Mouse (Mus musculus) liver, embryonic 14.5 days (tissue): ENCODE data around the gene Il22ra1. TPM values are rescaled to one million over a fixed set of nuclear protein-coding genes. Genes with fewer than 3 reads are reported as not detected.
A peak's percentile ranks its signal among the peaks of the same experiment; 100 is the strongest.

Experiments used
- ATAC-seq: fragments of 200-750 bp; cut with Nextera tagmentation; 2 replicates; pipeline ENCODE4 v1.8.0; 2017; ENCODE audit warnings: moderate number of reproducible peaks, mild to moderate bottlenecking, moderate library complexity; ENCODE audit not compliant: insufficient read depth
- DNase-seq, 3 experiments: peaks; one replicate each; pipeline ENCODE4 v3.0.0-alpha.2; 2012 to 2013; ENCODE audit warnings: low read depth in 3 of 3, low spot score in 3 of 3
- H3K27ac ChIP-seq: fragments of 300-500 bp; sonication (generic); 2 replicates; pipeline ENCODE4 v1.5.1; 2014; ENCODE audit warnings: moderate library complexity, mild to moderate bottlenecking, control low read depth, inconsistent platforms
- H3K27me3 ChIP-seq: fragments of 300-500 bp; sonication (generic); 2 replicates; pipeline ENCODE4 v1.6.1; 2014; ENCODE audit warnings: mild to moderate bottlenecking, low read length, moderate library complexity; ENCODE audit not compliant: control insufficient read depth, insufficient read depth
- H3K36me3 ChIP-seq: fragments of 300-500 bp; sonication (generic); replicated peaks from 2 replicates; pipeline ENCODE4 v1.6.1; 2014; ENCODE audit warnings: low read depth; ENCODE audit not compliant: control insufficient read depth, insufficient read depth
- H3K4me1 ChIP-seq, 2 experiments: fragments of 200-500 bp in 1 of 2; fragments of 300-500 bp in 1 of 2; sonication (generic) in 1 of 2; replicated peaks; 2 replicates each; pipeline ENCODE4 v1.6.1; 2012 to 2014; ENCODE audit warnings: antibody characterized with exemption in 1 of 2, inconsistent platforms in 1 of 2, low read length in 1 of 2; ENCODE audit not compliant: control insufficient read depth in 2 of 2, insufficient read depth in 2 of 2
- H3K4me2 ChIP-seq: fragments of 300-500 bp; sonication (generic); 2 replicates; pipeline ENCODE4 v1.6.1; 2014; ENCODE audit warnings: low read depth, mild to moderate bottlenecking, control low read depth, moderate library complexity
- H3K4me3 ChIP-seq, 2 experiments: fragments of 200-500 bp in 1 of 2; fragments of 300-500 bp in 1 of 2; sonication (generic) in 1 of 2; 2 replicates each; pipeline ENCODE4 v1.5.1; 2012 to 2014; ENCODE audit warnings: low read depth in 2 of 2, low read length in 2 of 2, mild to moderate bottlenecking in 2 of 2, control low read depth in 1 of 2, inconsistent platforms in 1 of 2, moderate library complexity in 1 of 2; ENCODE audit not compliant: insufficient read depth in 1 of 2
- H3K9ac ChIP-seq: fragments of 300-500 bp; sonication (generic); replicated peaks from 2 replicates; pipeline ENCODE4 v1.6.1; 2014; ENCODE audit warnings: mild to moderate bottlenecking, control low read depth, moderate library complexity
- H3K9me3 ChIP-seq: fragments of 300-500 bp; sonication (generic); 2 replicates; pipeline ENCODE4 v1.6.1; 2016; ENCODE audit warnings: low read length, mixed read lengths; ENCODE audit not compliant: control insufficient read depth
- CTCF ChIP-seq: IDR thresholded peaks from 2 replicates; pipeline ENCODE4 v1.5.1; 2016; ENCODE audit warnings: antibody characterized with exemption, low read depth, control low read depth
- EP300 ChIP-seq: IDR thresholded peaks from 2 replicates; pipeline ENCODE4 v1.6.1; 2016; ENCODE audit warnings: antibody characterized with exemption, low read depth
- WGBS: fragments of 180-500 bp; shearing (Covaris S2); extraction: QIAGEN DNeasy Blood & Tissue Kit; methylation state at CpG from one replicate; pipeline ENCODE4 v1.1.7; 2014; ENCODE audit not compliant: insufficient replicate concordance; 5-methylcytosine and 5-hydroxymethylcytosine counted together
- polyA plus RNA-seq, 2 experiments: library from polyadenylated mRNA; depleted of rRNA in 1 of 2; stranded (reverse) in 1 of 2; unstranded in 1 of 2; fragments of >200 nt; fragmentation: Nextera tagmentation in 1 of 2; extraction: Ambion mirVana in 1 of 2; gene quantifications; 2 replicates each; pipeline versions ENCODE4 v1.2.1 to v1.2.3; 2012 to 2014

The Il22ra1 gene
- polyA plus RNA-seq, 2 experiments, result 0.36 to 0.98 TPM

- Histone ChIP-seq H3K9ac (no peak overlapping the region), H3K27ac (no peak overlapping the region), H3K4me3 (no peak overlapping the region), H3K36me3 (no peaks in the 10 kb centered on the region), H3K9me3 (no peaks in the 10 kb centered on the region), H3K4me1 (no peaks in the 10 kb centered on the region; a peak in 1 of 4 replicates), H3K27me3 (no peaks in the 10 kb centered on the region), H3K4me2 (no peak overlapping the region)
- no peak for TF ChIP-seq EP300
- no peak for TF ChIP-seq CTCF
- DNase-seq (no peak), ATAC-seq (no peak)
- 42% methylated on average over 6 of the region's 6 CpGs for WGBS
These were observed 30.9 kb downstream of the Il22ra1 start for GRCm38 (mm10) chr4:135758825-135759224.

GRCm38 (mm10) chr4:135759356-135759976 is 31.5 kb downstream of the Il22ra1 start, which contains the start of gene Myom3:
Gene Myom3 (plus strand): TSS chr4:135759715.
- Histone ChIP-seq H3K27me3 (no peaks in the 10 kb centered on the region), H3K9me3 (no peaks in the 10 kb centered on the region), H3K27ac (no peak within 1 kb of the TSS), H3K9ac (no peak within 1 kb of the TSS), H3K4me2 (no peak within 1 kb of the TSS), H3K36me3 (no peaks in the 10 kb centered on the region), H3K4me3 (no peak within 1 kb of the TSS), H3K4me1 (no peaks in the 10 kb centered on the region; a peak in 1 of 4 replicates)
- ATAC-seq (no peak), DNase-seq (no peak)
- no peak for TF ChIP-seq EP300
- no peak for TF ChIP-seq CTCF
- 44% methylated on average over 10 of the region's 10 CpGs for WGBS

- no peak overlapping the region for H3K27ac ChIP-seq
- no peaks in the 10 kb centered on the region; a peak in 1 of 4 replicates for H3K4me1 ChIP-seq
- WGBS, result 66% methylated on average over 8 of the region's 8 CpGs
- no peaks in the 10 kb centered on the region for H3K27me3 ChIP-seq
- TF ChIP-seq EP300 (no peak), CTCF (no peak)
- H3K9me3 ChIP-seq, result no peaks in the 10 kb centered on the region
- H3K36me3 ChIP-seq, result no peaks in the 10 kb centered on the region
- no peak overlapping the region for H3K4me3 ChIP-seq
- no peak for ATAC-seq
- no peak for DNase-seq
- no peak overlapping the region for H3K4me2 ChIP-seq
- H3K9ac ChIP-seq, result no peak overlapping the region
These were observed 33.1 kb downstream of the Il22ra1 start for GRCm38 (mm10) chr4:135761048-135761447.

- no peak overlapping the region for H3K4me2 ChIP-seq
- no peak overlapping the region for H3K4me3 ChIP-seq
- ATAC-seq (no peak), DNase-seq (no peak)
- WGBS, result 68% methylated on average over 7 of the region's 7 CpGs
- no peak overlapping the region for H3K9ac ChIP-seq
- TF ChIP-seq EP300, result no peak
- TF ChIP-seq CTCF, result no peak
- no peaks in the 10 kb centered on the region for H3K9me3 ChIP-seq
- H3K27ac ChIP-seq, result no peak overlapping the region
- no peaks in the 10 kb centered on the region for H3K36me3 ChIP-seq
- no peaks in the 10 kb centered on the region; a peak in 1 of 4 replicates for H3K4me1 ChIP-seq
- H3K27me3 ChIP-seq, result no peaks in the 10 kb centered on the region
These were observed 33.6 kb downstream of the Il22ra1 start for GRCm38 (mm10) chr4:135761569-135761968.

GRCm38 (mm10) chr4:135762251-135762906 is 34.4 kb downstream of the Il22ra1 start:
- TF ChIP-seq EP300 (no peak), CTCF (no peak)
- Histone ChIP-seq H3K27ac (no peak overlapping the region), H3K4me1 (no peaks in the 10 kb centered on the region; a peak in 1 of 4 replicates), H3K4me2 (peak overlapping the region; percentile 39), H3K4me3 (no peak overlapping the region), H3K9me3 (no peaks in the 10 kb centered on the region), H3K36me3 (no peaks in the 10 kb centered on the region), H3K27me3 (no peaks in the 10 kb centered on the region), H3K9ac (no peak overlapping the region)
- WGBS, result 6% methylated on average over 19 of the region's 19 CpGs
- DNase-seq, result peak in 2 of 3 experiments; percentile 31 to 46
- ATAC-seq, result peak; percentile 78
